Mouse (Mus musculus) thymus, postnatal 25 days (tissue): ENCODE results near the gene Rnf215.
"Not testable (repeated sequence)": the region's sequence is repeated elsewhere in the genome, so short reads cannot be mapped to it uniquely, and the experiment has no call there.

ENCODE experiments used
- DNase-seq: peaks from one replicate; pipeline ENCODE4 v3.0.0; 2022

Gene Rnf215

DNA sequence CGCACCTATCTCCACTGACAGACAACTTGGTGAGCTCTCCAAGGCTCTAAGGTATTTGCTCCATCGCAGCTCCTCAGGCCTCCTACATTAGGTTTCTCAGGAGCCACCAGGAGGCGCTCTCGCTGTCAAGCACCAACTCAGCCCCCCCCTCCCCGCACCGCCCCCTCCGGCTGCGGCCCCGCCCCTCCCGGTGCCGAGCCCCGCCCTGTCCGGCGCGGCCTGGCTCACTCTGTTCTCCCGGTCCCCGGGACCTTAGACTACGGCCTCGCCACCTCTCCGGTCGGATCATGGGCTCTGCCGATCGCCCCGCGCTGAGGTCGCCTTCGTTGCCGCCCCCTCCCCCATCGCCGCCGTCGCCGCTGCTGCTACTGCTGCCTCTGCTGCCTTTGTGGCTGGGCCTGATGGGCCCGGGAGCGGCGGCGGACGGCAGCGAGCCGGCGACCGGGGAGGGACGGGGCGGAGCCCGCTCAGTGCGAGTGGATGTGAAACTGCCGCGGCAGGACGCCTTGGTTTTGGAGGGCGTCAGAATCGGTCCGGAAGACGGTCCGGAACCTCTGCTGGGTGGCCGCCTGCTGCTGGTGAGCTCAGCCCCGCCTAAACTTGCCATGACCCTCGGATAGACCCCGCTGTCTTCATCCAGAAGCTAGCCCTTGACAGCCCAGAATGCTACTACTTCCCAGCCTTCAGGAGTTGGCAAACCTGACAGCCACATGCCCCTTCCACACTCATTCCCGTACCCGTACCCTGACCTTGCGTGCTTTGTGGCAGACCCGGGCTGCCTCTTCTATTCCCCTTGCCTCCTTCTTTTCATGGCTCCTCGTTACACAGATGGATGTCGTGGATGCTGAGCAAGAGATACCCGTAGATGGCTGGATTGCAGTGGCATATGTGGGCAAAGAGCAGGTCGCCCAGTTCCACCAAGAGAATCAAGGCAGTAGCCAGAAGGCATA, at the start of gene Rnf215:
Rnf215 (plus strand) TSS at position 217 of the 950 bp plus-strand sequence.
- peak; percentile 86 for DNase-seq

GRCm38 (mm10) chr11:4086246-4086645, 48.8 kb upstream of the Rnf215 start:
- no peak for DNase-seq

- no peak for DNase-seq
Measured at GRCm38 (mm10) chr11:4087267-4087666, 47.7 kb upstream of the Rnf215 start.

DNA sequence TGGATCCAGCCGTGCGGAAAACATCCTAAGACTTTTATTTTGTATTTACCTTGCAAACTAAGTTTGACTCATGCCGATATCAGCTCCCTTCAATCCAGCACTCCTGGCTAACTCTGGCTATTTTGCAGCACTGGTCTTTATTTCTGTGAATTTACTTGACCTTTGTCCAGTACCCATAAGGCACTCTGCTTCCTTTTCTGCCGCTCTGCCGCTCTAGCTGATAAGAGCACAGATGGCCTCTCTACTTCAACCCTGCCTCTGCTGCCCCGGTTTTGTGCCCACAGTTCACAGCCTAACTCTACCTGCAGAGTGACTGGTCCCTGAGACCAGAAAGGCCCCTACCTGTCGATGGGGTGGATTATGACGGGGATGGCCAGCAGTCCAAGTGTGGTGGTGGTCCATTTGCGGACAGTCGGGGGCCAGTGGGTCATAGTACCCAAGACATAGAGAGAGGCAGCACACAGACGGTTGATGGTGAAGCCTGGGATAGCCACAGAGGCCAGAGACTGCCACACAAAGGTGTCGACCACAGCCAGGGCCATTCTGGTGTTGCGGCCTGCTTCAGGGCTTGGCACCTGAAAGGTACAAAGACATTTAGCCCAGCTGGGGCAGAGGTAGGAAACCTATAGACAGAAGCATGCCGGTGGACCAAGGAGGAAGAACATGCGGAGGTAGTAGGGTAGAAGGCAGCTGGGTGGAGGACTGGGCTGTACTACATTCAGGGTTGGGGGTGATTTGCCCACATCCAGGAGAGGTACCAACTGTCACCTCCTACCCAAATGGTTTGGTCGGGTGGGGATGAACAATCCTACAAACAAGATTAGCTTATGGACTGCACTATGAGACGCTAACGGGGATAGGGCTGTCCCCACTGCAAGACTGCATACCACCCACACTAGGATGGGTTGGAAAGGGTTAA, 41.3 kb upstream of the Rnf215 start:
- DNase-seq = no peak

DNA sequence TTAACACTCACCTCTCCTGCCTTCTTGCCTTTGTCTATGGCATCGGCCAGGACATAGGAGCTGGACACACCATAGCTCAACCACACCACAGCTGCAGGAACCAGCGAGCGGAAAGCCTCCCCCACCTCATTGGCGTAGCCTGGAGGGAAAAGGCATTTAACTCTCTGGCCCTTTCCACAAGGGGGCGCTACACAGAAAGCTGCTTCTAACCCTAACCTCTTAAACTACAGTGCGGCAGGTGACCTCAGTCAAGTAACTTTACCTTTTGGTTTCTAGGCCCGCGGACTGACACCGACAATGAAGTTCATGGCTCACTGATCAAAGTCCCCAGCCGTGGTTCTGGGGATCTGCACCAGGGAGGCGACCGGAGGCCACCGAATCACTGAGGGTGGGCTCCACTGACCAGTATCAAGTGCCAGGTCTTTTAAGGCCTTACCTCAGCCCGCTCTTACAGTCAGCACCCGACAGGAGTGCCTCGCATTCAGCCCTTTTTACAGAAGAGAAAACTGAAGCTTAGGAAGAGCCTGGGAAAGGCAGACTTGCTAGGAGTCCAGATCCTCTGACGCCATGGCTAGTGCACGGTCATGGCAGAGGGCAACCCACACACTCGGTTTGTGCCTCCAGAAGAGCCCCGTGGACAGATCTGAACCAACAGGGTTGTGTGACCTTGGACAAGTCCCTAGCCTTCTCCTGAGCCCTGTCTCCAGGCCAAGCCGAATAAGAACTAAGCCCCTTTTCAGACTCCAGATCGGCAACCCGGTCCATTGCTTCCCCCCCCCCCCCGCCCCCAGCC, 40.4 kb upstream of the Rnf215 start:
- DNase-seq = peak; percentile 69

- peak; percentile 75 for DNase-seq
Measured at GRCm38 (mm10) chr11:4095171-4096053, 39.6 kb upstream of the Rnf215 start, which contains the start of gene Mtfp1. Mtfp1 (minus strand) TSS chr11:4095445.

DNA sequence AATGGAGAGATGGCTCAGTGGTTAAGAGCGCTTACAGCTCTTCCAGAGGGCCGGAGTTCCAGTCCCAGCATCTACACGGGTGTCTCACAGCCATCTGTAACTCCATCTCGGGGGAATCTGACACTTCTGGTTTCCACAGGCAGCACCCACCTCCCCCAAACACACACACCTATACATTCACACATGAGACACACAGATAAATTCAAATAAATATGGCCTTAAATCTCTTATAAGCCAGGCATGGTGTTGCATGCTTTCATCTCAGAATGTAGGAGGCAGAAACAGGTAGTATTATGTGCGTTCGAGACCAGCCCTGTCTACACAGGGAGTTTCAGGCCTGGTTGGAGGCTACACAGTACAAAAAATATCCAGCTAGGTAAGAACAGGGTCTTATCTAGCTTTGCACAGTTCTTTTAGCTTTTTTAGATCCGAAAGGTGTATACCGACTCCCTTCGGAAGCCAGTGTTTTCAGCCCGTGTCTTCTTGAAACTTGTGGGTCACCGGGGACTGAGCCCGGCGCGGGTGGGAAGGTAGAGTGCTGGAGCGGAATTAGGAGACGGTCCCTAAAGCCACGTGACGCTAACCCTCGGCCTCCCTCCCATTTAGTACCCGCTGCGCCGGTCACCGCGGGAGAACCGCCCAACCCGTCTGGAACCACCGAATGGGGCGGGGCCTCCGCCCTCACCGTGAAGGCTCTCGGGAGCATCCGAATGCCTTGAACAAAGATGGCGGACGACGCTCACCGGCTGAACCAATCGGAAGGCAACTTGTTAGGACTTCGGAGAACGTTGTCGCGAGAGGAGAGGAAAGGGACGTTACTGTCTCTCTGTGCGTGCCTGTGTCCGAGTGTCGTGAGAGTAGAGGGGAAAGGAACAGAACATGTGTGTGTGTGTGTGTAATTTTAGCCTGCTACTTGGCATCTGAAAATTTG, 38.7 kb upstream of the Rnf215 start:
- peak; percentile 94 for DNase-seq

- DNase-seq = peak; percentile 24
Measured at GRCm38 (mm10) chr11:4097091-4097621, 37.8 kb upstream of the Rnf215 start.

DNA sequence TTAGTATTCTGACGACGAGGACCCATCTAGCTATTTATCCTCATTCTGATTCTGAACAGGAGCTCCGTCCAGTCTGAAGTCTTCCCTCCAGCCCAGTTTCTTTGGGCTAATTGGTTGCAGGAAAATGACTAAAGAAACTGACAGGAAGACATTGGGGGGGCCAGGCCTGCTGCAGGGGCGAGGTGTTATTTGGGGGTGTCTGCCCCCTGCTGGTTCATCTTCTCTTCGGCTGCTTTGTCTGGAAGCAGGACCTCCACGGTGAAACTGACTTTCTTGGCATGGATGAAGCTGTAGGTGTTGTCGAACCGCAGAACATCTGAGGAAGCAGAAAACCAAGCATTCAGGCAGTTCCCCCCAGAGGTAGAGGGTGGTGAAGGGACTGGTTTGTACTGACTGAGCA, 36.9 kb upstream of the Rnf215 start:
- peak; percentile 44 for DNase-seq

- DNase-seq = no peak
Measured at GRCm38 (mm10) chr11:4098816-4099215, 36.2 kb upstream of the Rnf215 start.

GRCm38 (mm10) chr11:4099447-4099846, 35.6 kb upstream of the Rnf215 start:
- DNase-seq = no peak

DNA sequence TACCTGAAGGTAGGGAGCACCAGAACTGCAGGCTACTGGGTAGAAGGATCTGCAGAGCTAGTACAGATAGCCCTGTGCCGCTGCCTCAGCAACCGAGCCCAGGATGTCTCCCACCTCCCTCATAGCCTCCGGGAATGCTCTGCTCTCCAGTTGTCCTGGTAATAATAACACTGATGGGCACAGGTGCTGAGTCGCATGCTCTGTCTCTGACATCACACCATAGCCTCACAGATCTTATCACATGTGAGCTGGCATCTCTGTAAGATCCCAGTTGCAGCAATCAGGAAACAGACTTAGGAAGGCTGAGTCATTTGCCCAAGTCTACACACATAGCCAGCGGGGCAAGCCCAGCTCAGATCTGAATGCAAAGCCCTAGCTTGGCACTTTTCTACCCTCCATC, 33.2 kb upstream of the Rnf215 start:
- no peak for DNase-seq

DNA sequence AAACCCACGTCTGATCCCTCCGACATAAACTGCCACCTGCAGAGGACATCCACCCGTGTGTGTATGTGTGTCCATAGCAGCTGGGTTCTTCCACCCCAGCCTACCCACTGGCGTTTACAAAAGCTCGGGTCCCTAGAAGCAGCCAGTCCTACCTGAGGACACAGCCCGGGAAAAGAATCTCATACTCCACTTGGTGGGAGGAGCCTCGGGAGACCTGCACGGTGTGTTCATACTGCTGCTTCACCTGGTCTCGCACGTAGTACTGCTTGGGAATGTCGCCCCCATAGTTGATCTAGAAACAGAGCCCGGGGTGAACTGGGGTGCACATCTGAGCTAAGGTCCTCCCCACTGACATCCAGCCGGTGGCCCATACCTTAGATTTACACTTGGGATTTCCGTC, 31.5 kb upstream of the Rnf215 start:
- no peak for DNase-seq

DNA sequence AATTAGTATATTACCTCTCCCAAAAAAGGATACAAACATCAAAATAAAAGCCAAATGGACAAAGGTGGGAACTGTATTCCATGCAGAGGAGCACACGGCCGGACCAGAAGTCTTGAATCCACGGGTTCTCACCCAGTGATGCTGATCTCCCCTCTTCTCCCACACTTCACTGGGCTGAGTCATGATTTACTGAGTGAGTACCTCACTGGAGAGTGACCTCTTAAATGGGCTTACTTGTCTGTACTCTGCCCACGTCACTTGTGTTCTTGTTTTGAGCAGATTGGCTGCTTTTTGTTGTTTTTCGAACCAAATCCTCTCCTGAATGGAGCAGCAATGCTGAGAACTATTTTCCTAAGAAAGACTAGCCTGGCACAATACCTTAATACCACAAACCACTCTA, 30.0 kb upstream of the Rnf215 start:
- no peak for DNase-seq

- DNase-seq = no peak
Measured at GRCm38 (mm10) chr11:4105444-4105843, 29.6 kb upstream of the Rnf215 start.

GRCm38 (mm10) chr11:4107901-4108300, 27.1 kb upstream of the Rnf215 start:
- DNase-seq = not testable (repeated sequence)

GRCm38 (mm10) chr11:4108691-4109090, 26.3 kb upstream of the Rnf215 start:
- DNase-seq = no peak

- DNase-seq = no peak
Measured at GRCm38 (mm10) chr11:4112033-4112432, 23.0 kb upstream of the Rnf215 start.

DNA sequence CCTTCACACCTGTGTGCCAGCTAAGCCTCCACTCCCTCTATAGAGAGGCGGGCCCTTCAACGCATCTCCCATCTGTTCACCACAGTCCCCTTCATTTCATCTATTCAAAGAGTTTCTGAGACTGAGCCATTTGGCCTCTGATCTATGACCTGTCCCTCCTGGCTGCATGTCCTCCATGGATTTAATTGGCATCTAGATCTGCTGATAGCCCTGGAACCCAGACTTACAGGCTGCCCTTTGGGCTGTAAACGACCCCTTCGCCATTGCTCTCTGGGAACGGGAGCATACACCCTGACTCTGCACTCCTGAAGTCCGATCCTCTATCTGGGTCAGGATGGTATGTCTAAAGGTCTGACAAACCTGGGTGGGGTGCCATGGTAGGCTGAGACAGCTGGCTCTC, 22.1 kb upstream of the Rnf215 start:
- no peak for DNase-seq

DNA sequence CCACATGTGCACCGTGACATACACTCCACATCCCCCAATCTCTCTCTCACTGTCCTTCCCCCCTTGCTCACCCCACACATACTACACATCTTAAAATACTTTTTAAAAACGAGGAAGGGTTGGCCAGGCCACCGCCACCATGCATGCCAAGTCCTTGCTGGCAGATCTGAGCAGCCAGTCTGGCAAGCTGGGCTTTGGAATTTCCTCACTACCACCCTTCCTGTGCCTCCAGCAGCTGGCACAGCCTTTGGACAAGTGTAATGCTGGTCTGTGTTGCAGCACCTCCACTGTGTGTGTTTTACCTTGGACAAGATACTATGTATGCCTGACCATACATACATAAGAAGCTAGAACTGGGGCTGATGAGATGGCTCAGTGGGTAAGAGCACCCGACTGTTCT, 21.5 kb upstream of the Rnf215 start:
- DNase-seq = no peak
